Mouse (Mus musculus): Measurements from ENCODE around the gene Gm20388.

Gm20388 gene

GRCm38 (mm10) chr8:121949941-121950748 is 2039.5 kb downstream of the Gm20388 start:
- DNase-seq, result peak; percentile 99 to 100

DNA sequence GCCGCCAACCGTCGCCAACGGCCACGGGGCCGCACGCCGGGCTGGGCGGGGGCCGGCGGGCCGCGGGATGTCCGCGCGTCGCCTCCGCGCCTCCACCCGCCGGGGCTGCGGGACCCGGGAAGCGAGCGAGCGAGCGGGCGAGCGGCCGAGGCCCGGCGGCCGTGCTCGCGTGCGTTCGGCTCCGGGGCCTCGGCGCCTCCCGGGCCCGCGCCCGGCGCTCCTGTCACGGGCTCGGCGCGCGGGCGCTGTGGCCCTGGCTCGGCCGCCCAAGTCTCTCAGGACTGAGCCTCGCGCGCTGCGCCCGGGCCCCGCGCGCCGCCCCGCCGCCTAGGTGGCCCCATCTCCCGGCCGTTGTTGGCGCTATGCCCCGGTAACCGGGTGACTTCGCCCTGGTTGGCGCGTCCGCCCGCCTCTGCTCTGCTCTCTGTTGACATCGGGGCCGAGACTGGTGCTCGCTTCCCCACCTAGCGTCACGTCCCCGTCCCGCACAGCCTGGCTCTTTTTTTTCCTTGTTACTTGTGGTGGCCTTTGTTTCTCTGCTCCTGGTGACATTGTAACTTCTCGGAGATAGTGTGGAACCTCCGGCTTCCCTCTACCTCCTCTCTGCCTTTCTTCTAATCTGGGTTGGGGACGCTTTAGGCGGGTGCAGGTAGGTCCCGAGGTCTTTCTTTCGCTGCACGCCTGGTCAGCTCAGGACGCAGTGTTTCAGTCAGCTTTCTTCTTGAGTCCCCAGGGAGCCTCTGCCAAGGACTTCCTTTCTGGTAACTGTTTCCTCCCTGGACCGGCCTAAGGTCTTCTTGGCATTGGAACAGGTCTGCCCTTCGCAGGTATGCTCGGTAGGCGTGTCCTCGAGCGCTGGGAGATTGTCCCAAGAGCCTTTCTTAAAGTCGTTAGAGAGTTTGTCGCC is 2040.4 kb downstream of the Gm20388 start:
- DNase-seq, result peak; percentile 73 to 83

GRCm38 (mm10) chr8:121951656-121952009 is 2041.0 kb downstream of the Gm20388 start:
- DNase-seq, result no peak

DNA sequence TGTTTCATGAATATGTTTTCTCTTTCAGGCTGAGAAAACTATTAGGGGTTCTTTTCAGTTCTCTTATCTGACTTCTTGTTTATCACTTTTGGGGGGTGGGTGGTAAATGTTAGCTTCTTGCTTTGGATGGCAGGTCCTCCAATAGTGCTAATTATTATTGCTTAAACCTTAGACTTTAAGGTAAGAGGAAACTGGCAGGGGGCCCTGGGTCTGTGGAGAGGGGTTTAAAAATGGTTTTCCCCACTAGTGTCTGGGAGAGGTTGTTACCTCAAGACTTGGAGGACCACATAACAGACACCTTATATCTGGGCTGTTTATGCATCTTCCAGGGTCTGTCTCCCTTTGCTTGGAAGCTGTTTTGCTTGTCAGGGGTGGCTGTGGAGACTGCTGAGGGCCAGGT is 2041.5 kb downstream of the Gm20388 start:
- no peak for DNase-seq

- DNase-seq, result no peak
These were observed 2042.2 kb downstream of the Gm20388 start for GRCm38 (mm10) chr8:121952800-121953199.

DNA sequence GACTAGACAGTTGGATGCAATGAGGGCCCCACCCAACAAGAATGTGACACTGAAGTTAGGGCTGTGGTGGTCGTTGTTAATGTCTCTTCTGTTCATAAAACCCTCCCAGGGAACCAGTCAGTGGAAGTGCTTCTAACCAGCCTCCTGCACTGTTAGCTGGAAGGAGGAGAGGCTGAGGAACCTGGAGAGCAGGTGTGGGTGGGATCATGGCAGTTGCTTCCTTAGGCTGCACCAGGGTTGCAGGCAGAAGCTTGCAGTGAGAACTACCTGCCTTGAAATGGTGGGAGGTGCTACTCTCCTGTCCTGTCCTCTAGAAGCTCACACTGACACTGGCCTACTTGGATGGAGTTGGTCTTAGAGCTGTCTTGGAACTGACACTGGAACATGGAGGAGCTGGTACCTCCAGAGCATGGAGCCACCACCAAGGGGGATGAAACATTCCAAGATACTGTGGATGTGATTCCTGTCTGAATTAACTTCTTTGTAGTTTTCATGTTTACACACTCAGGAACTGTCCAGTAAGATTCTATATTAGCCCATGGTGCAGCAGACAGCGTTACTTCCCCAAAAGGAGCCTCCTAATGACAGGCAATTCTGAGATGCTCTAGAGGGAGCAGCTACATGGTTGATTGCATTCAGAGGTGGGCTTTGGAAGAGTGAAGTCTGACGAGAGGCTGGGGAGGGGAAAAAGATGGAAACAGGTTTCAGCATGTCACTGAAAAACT is 2043.3 kb downstream of the Gm20388 start:
- DNase-seq, result no peak

- DNase-seq, result no peak
These were observed 2044.4 kb downstream of the Gm20388 start for GRCm38 (mm10) chr8:121954981-121955555.

DNA sequence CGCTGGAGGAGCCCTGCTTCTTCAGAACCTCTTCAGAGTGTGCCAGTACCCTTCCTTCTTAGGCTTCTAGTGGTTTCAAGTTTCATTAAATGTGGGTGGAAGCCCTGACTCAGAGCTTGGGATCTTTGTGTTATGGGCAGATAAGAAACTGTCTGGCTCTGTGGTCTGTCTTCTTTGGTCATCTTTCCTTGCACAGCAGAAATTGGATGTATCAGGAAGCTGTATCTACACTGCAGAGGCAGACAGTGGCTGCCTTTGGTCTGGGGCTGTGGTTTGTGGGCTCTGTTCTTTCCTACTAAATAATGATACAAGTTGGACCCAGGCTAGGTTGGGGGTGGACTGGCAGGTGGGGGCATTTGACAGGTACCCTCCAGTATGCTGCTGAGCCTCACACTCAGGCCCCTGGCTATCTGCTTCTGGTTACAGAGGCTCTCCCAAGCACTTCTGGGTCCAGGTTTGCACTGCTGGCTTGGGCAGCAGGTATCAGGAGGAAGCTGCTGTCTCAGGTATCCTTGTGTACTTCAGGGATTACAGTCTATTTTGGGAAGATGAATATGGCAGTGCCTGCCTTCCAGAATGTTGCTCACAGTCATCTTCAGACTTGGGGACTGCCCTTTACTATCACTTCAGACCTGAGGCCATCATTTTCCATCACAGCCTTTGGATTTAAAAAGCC is 2045.3 kb downstream of the Gm20388 start:
- DNase-seq, result no peak

- DNase-seq, result no peak
These were observed 2047.8 kb downstream of the Gm20388 start for GRCm38 (mm10) chr8:121958395-121958794.

DNA sequence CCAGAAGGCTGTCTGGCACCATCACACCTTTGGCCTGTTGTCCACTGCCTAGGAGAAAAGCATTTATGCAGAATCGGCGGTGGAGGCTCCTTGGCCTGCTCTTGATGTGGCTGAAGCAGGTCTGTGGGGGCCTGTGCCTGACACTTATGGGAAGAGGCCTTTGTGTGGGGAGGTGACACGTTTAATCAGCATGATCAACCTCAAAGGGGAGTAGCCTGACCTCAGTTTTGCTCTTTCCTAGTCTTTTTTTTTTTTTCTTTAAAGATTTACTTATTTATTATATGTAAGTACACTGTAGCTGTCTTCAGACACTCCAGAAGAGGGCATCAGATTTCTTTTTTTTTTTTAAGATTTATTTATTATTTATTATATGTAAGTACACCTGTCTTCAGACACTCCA is 2052.3 kb downstream of the Gm20388 start:
- DNase-seq, result no peak

GRCm38 (mm10) chr8:121964716-121965512 is 2054.3 kb downstream of the Gm20388 start:
- DNase-seq, result no peak

DNA sequence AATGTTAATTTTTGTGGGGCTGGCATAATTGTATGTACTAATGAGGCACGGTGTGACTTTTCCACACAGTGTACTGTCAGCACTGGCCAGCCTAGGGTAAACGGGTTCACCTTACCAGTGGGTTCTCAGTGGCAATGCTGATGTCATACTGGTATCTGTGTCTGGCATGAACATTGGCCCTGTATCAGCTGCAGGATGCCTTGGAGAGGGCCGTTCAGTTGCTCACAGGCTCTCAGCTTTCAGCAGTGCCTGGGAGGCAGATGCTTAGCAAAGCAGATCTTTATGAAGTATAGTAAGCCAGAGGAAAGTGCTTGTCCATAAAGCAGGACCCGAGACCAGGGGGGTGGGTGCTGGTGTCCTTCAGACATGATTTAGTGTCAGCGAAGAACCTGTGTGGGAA is 2055.5 kb downstream of the Gm20388 start:
- DNase-seq, result no peak

- DNase-seq, result peak in 1 of 2 experiments; percentile 42
These were observed 2056.2 kb downstream of the Gm20388 start for GRCm38 (mm10) chr8:121966714-121967448.

- DNase-seq, result no peak
These were observed 2057.3 kb downstream of the Gm20388 start for GRCm38 (mm10) chr8:121967977-121968376.

GRCm38 (mm10) chr8:121968542-121968941 is 2057.9 kb downstream of the Gm20388 start:
- no peak for DNase-seq

GRCm38 (mm10) chr8:121970225-121970624 is 2059.6 kb downstream of the Gm20388 start:
- DNase-seq, result no peak

- DNase-seq, result no peak
These were observed 2060.9 kb downstream of the Gm20388 start for GRCm38 (mm10) chr8:121971488-121972058.

DNA sequence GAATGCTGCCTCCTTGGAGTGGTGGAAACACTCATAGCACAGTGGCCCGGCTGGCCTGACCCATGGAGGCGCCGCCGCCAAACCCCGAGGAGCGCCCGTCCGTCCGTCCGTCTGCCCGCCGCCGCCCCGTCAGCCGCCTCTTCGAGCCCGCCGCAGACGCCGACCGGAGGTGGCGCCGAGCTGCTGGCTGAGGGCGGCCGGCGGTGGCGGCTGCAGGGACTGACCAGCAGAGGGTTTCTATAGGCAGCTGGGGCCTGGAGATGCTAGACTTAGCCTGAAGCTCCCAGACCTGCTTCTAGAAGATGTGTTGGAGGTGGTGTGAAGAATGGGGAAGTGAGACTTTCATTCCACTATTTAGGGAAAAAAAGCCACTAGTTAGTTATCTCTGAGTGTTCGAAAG is 2063.3 kb downstream of the Gm20388 start:
- no peak for DNase-seq

- peak; percentile 52 to 71 for DNase-seq
These were observed 2067.4 kb downstream of the Gm20388 start for GRCm38 (mm10) chr8:121977819-121978590.
